Mouse (Mus musculus): ENCODE measurements around the gene Vps37b.

GRCm38 (mm10) chr5:123966759-123967158 lies 65.3 kb downstream of the Vps37b start:
- TF ChIP-seq CTCF (conservative IDR thresholded peaks at IDR 0.05; ENCODE audit: low read length) = no peak
- TF ChIP-seq POU5F1 (IDR thresholded peaks at IDR 0.05; ENCODE audit: borderline replicate concordance, low read length) = no peak
